Mouse (Mus musculus): ENCODE measurements around the gene Flnc. TPM values are rescaled to one million over a fixed set of nuclear protein-coding genes. Genes with fewer than 3 reads are reported as not detected.

Flnc gene
- polyA plus RNA-seq, 1 experiment from 2014 or later, result 2.5 TPM

- no peak within 1 kb of the TSS; the same call in 1 of the 2 replicates for H3K27ac ChIP-seq (ENCODE audit: low read depth, low read length)
- WGBS, result under 1% methylated on average over 37 of the region's 49 CpGs
- peak; percentile 91 for ATAC-seq (ENCODE audit: low FRiP score)
Measured at GRCm38 (mm10) chr6:29395910-29396713, 36.9 kb upstream of the Flnc start, which contains the start of gene Ccdc136. Gene Ccdc136 (plus strand): TSS chr6:29396309.

GRCm38 (mm10) chr6:29396714-29397540 is 36.1 kb upstream of the Flnc start:
- Histone ChIP-seq H3K4me3 (ENCODE audit: low read depth, low read length) (peak overlapping the region; percentile 64), H3K9ac (ENCODE audit: low read length) (peak overlapping the region; percentile 78), H3K9me3 (ENCODE audit: control insufficient read depth, low read length) (no peaks in the 10 kb centered on the region), H3K27me3 (ENCODE audit: control insufficient read depth, insufficient read depth, low read length) (peaks cover 5% of the 10 kb centered on the region; the same call in 1 of the 2 replicates), H3K36me3 (ENCODE audit: control insufficient read depth, insufficient read depth, low read length) (no peaks in the 10 kb centered on the region), H3K4me1 (ENCODE audit: control insufficient read depth, insufficient read depth, low read length) (peaks cover 4% of the 10 kb centered on the region), H3K27ac (ENCODE audit: low read depth, low read length) (no peak overlapping the region; the same call in 1 of the 2 replicates), H3K4me2 (peak overlapping the region; percentile 81)
- peak; percentile 86 for ATAC-seq (ENCODE audit: low FRiP score)
- 1% methylated on average over 24 of the region's 24 CpGs for WGBS
- peak; percentile 95 for DNase-seq (ENCODE audit: low spot score, missing footprints)

More at GRCm38 (mm10) chr6:29395910-29396713, 36.9 kb upstream of the Flnc start, which contains the start of gene Ccdc136:
- Histone ChIP-seq H3K36me3 (ENCODE audit: control insufficient read depth, insufficient read depth, low read length) (no peaks in the 10 kb centered on the region), H3K4me3 (ENCODE audit: low read depth, low read length) (peak within 1 kb of the TSS; percentile 64), H3K4me1 (ENCODE audit: control insufficient read depth, insufficient read depth, low read length) (peaks cover 4% of the 10 kb centered on the region), H3K9me3 (ENCODE audit: control insufficient read depth, low read length) (no peaks in the 10 kb centered on the region), H3K27me3 (ENCODE audit: control insufficient read depth, insufficient read depth, low read length) (peaks cover 5% of the 10 kb centered on the region; the same call in 1 of the 2 replicates), H3K4me2 (peak within 1 kb of the TSS; percentile 81), H3K9ac (ENCODE audit: low read length) (peak within 1 kb of the TSS; percentile 78)
- peak; percentile 95 for DNase-seq (ENCODE audit: low spot score, missing footprints)

- ATAC-seq (ENCODE audit: low FRiP score), result peak; percentile 46; the same call in 1 of the 2 replicates
Measured at GRCm38 (mm10) chr6:29397575-29397974, 35.5 kb upstream of the Flnc start.

GRCm38 (mm10) chr6:29399851-29400250 is 33.2 kb upstream of the Flnc start:
- WGBS, result 80% methylated on average over 4 of the region's 4 CpGs
- no peak for ATAC-seq (ENCODE audit: low FRiP score)

More at GRCm38 (mm10) chr6:29397575-29397974, 35.5 kb upstream of the Flnc start:
- Histone ChIP-seq H3K9me3 (ENCODE audit: control insufficient read depth, low read length) (no peaks in the 10 kb centered on the region), H3K4me2 (peak overlapping the region; percentile 81), H3K27ac (ENCODE audit: low read depth, low read length) (no peak overlapping the region), H3K4me3 (ENCODE audit: low read depth, low read length) (peak overlapping the region; percentile 64), H3K9ac (ENCODE audit: low read length) (peak overlapping the region; percentile 78), H3K27me3 (ENCODE audit: control insufficient read depth, insufficient read depth, low read length) (peaks cover 5% of the 10 kb centered on the region; the same call in 1 of the 2 replicates), H3K36me3 (ENCODE audit: control insufficient read depth, insufficient read depth, low read length) (no peaks in the 10 kb centered on the region), H3K4me1 (ENCODE audit: control insufficient read depth, insufficient read depth, low read length) (peaks cover 4% of the 10 kb centered on the region)
- WGBS, result 5% methylated on average over 6 of the region's 6 CpGs
- no peak for DNase-seq (ENCODE audit: low spot score, missing footprints)

GRCm38 (mm10) chr6:29402693-29403342 is 30.2 kb upstream of the Flnc start:
- WGBS, result 5% methylated on average over 33 of the region's 34 CpGs
- Histone ChIP-seq H3K27ac (ENCODE audit: low read depth, low read length) (no peak overlapping the region), H3K9me3 (ENCODE audit: control insufficient read depth, low read length) (no peaks in the 10 kb centered on the region), H3K4me3 (ENCODE audit: low read depth, low read length) (no peak overlapping the region), H3K4me1 (ENCODE audit: control insufficient read depth, insufficient read depth, low read length) (no peaks in the 10 kb centered on the region; the same call in 1 of the 2 replicates), H3K4me2 (no peak overlapping the region), H3K27me3 (ENCODE audit: control insufficient read depth, insufficient read depth, low read length) (no peaks in the 10 kb centered on the region), H3K36me3 (ENCODE audit: control insufficient read depth, insufficient read depth, low read length) (peaks cover 2% of the 10 kb centered on the region; the same call in 1 of the 2 replicates), H3K9ac (ENCODE audit: low read length) (no peak overlapping the region)
- ATAC-seq (ENCODE audit: low FRiP score) (no peak), DNase-seq (ENCODE audit: low spot score, missing footprints) (peak; percentile 87)

More at GRCm38 (mm10) chr6:29399851-29400250, 33.2 kb upstream of the Flnc start:
- Histone ChIP-seq H3K27me3 (ENCODE audit: control insufficient read depth, insufficient read depth, low read length) (peaks cover 5% of the 10 kb centered on the region; the same call in 1 of the 2 replicates), H3K27ac (ENCODE audit: low read depth, low read length) (no peak overlapping the region), H3K4me2 (no peak overlapping the region), H3K4me1 (ENCODE audit: control insufficient read depth, insufficient read depth, low read length) (peaks cover 4% of the 10 kb centered on the region), H3K36me3 (ENCODE audit: control insufficient read depth, insufficient read depth, low read length) (no peaks in the 10 kb centered on the region), H3K9me3 (ENCODE audit: control insufficient read depth, low read length) (no peaks in the 10 kb centered on the region), H3K4me3 (ENCODE audit: low read depth, low read length) (no peak overlapping the region), H3K9ac (ENCODE audit: low read length) (no peak overlapping the region)
- no peak for DNase-seq (ENCODE audit: low spot score, missing footprints)

- WGBS, result 91% methylated on average over 6 of the region's 6 CpGs
Measured at GRCm38 (mm10) chr6:29406412-29406811, 26.6 kb upstream of the Flnc start.

GRCm38 (mm10) chr6:29415446-29415845 is 17.6 kb upstream of the Flnc start:
- no peak for ATAC-seq (ENCODE audit: low FRiP score)
- Histone ChIP-seq H3K27me3 (ENCODE audit: control insufficient read depth, insufficient read depth, low read length) (no peaks in the 10 kb centered on the region), H3K4me1 (ENCODE audit: control insufficient read depth, insufficient read depth, low read length) (no peaks in the 10 kb centered on the region), H3K27ac (ENCODE audit: low read depth, low read length) (no peak overlapping the region), H3K36me3 (ENCODE audit: control insufficient read depth, insufficient read depth, low read length) (peaks cover 2% of the 10 kb centered on the region; the same call in 1 of the 2 replicates), H3K4me2 (no peak overlapping the region), H3K4me3 (ENCODE audit: low read depth, low read length) (no peak overlapping the region), H3K9ac (ENCODE audit: low read length) (no peak overlapping the region), H3K9me3 (ENCODE audit: control insufficient read depth, low read length) (no peaks in the 10 kb centered on the region)
- no peak for DNase-seq (ENCODE audit: low spot score, missing footprints)
- 80% methylated on average over 9 of the region's 9 CpGs for WGBS

More at GRCm38 (mm10) chr6:29406412-29406811, 26.6 kb upstream of the Flnc start:
- ATAC-seq (ENCODE audit: low FRiP score), result no peak
- no peak overlapping the region for H3K9ac ChIP-seq (ENCODE audit: low read length)
- H3K4me2 ChIP-seq, result no peak overlapping the region
- no peaks in the 10 kb centered on the region for H3K9me3 ChIP-seq (ENCODE audit: control insufficient read depth, low read length)
- no peak for DNase-seq (ENCODE audit: low spot score, missing footprints)
- no peak overlapping the region for H3K4me3 ChIP-seq (ENCODE audit: low read depth, low read length)
- peaks cover 2% of the 10 kb centered on the region; the same call in 1 of the 2 replicates for H3K36me3 ChIP-seq (ENCODE audit: control insufficient read depth, insufficient read depth, low read length)
- no peaks in the 10 kb centered on the region; the same call in 1 of the 2 replicates for H3K4me1 ChIP-seq (ENCODE audit: control insufficient read depth, insufficient read depth, low read length)
- no peak overlapping the region for H3K27ac ChIP-seq (ENCODE audit: low read depth, low read length)
- no peaks in the 10 kb centered on the region for H3K27me3 ChIP-seq (ENCODE audit: control insufficient read depth, insufficient read depth, low read length)

- no peak for ATAC-seq (ENCODE audit: low FRiP score)
- DNase-seq (ENCODE audit: low spot score, missing footprints), result no peak
- H3K4me1 ChIP-seq (ENCODE audit: control insufficient read depth, insufficient read depth, low read length), result no peaks in the 10 kb centered on the region
- H3K4me2 ChIP-seq, result no peak overlapping the region
- no peaks in the 10 kb centered on the region for H3K9me3 ChIP-seq (ENCODE audit: control insufficient read depth, low read length)
- peaks cover 2% of the 10 kb centered on the region; the same call in 1 of the 2 replicates for H3K36me3 ChIP-seq (ENCODE audit: control insufficient read depth, insufficient read depth, low read length)
- no peak overlapping the region for H3K9ac ChIP-seq (ENCODE audit: low read length)
- no peaks in the 10 kb centered on the region for H3K27me3 ChIP-seq (ENCODE audit: control insufficient read depth, insufficient read depth, low read length)
- 97% methylated on average over 2 of the region's 2 CpGs for WGBS
- H3K27ac ChIP-seq (ENCODE audit: low read depth, low read length), result no peak overlapping the region
- no peak overlapping the region for H3K4me3 ChIP-seq (ENCODE audit: low read depth, low read length)
Measured at GRCm38 (mm10) chr6:29420596-29420995, 12.5 kb upstream of the Flnc start.
